Mouse (Mus musculus) embryo, embryonic 11 days (tissue): ENCODE data around the gene Unc80.

Source experiments
- DNase-seq: peaks from one replicate; pipeline ENCODE4 v3.0.0-alpha.2; 2015

The Unc80 gene

DNA sequence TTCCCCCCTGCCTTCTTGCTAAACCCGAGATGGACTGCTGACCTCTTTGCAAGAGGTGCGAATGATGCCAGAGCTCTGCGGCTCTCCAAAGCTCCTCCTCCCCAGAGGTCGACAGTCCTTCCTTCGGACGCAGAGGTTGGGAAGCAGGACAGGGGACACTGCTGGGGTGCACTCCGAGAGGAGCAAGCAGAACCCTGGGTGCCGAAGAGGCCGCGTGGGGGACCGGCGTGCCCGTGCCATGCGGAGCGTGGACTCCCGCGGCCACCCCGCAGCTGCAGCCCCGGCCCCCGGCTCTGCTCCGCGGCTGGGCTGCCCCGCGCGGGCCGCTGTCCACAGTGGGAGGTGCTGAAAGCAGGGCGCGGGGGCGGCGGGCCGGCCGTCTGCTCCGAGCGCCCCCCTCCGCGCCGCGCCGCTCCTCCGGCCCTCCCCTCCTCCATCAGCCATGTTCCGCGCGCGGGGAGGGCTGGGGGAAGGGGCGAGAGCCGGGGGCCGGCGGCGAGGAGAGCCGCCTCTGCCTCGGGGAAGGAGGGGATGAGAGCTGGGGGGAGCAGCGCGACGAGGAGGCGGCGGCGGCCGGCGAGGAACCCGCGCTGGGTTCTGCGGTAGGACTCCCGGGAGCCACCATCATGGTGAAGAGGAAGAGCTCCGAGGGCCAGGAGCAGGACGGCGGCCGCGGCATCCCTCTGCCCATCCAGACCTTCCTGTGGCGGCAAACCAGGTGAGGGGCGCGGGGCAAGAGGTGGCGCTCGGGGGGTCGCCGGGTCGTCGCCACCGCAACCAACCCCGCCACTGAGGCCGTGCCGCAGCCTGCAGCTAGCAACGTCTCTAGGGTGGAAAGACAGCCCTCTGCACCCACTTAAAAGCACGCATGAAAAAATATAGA, at the start of gene Unc80:
Unc80 (plus strand) TSS at position 547 of the 883 bp plus-strand sequence.
- DNase-seq, result peak; percentile 80

DNA sequence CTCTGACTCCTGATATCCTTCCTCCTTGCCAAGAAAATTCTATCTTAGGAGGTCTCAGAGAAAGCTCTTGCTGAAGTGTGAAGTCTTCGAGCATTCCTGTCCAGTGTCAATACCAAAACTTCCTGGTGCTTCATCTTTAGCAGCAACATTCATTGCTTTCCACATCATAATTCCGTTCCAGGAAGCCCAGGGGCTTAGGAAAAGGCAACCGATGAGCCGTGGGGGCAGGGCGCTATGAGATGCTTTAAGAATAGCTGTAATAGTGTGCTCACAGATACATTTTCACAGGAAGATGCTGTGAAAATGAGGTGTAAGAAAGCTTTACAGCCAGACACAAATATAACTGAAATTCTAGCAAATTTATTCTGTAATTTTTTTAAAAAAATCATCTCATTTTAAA, 42.1 kb upstream of the Unc80 start:
- no peak for DNase-seq

DNA sequence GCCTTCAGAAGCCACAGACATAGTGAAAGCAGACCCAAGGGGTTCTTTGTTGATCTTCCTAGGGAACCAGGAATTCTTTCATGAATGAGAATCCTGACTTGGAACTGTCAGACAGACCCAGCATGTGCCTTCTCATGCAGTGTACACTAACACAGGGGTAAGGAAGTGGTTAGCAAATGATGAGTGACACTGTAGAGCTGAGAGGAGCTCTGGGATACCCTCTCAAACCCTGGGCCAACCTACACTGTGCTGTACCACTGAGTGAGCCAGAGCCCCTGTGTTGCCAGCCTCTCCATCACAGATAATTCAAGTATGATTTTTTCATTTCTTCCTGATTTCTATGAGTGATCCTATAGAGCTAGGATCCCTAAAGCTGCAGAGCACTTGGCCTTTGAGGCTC, 37.2 kb upstream of the Unc80 start:
- DNase-seq, result no peak

DNA sequence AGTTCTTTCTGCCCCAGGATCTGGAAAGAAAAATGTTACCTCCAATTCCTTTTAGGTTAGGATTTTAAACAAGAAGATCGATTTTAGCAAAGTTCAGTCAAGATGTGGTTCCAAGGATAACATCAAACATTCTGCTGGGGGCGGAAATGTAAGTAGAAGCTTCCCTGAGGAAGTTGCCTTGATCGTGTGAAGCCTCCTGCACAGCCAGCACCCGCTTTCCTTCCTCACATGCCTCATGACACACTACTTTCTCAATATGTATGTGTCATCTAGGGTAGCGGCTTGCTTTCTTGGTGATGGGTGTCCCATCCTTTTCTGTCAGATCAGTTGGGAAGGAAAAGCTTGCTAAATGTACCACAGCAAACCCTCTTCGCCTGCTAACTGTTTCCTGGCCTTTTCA, 36.7 kb upstream of the Unc80 start:
- DNase-seq, result no peak

DNA sequence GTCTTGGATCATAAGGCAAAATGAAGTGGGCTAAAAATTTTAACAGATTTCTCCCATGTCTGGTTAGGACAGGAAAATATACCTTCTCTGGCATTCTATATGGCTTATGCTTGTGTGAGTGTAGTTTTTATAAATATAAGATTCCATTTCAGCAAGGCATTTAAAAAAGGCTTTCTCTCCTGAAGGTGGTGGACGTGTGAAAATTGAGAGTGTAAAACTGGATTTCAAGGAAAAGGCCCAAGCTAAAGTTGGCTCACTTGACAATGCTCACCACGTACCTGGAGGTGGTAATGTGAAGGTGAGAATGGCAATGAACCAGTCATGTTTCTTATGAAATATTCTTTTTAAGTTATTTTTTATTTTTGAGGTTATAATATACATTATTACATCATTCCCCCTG, 30.1 kb upstream of the Unc80 start:
- no peak for DNase-seq

DNA sequence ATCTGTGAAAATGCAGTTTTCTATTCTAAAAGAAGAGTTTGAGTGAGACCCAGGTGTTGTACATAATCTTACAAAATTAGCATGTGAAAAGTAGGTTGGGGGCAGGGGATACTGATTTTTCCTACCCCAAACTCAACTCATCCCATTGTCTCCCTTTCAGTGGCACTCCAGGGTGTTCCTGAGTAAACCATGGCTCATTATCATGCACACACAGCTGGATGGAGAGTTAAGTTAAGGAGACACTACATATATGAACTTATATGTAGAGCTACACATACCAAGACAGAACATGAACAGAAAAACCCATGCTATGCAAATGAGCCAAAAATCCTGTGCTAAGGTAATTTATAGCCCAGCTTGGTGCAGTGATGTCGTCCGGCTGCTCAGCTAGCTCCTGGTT, 25.2 kb upstream of the Unc80 start:
- no peak for DNase-seq

DNA sequence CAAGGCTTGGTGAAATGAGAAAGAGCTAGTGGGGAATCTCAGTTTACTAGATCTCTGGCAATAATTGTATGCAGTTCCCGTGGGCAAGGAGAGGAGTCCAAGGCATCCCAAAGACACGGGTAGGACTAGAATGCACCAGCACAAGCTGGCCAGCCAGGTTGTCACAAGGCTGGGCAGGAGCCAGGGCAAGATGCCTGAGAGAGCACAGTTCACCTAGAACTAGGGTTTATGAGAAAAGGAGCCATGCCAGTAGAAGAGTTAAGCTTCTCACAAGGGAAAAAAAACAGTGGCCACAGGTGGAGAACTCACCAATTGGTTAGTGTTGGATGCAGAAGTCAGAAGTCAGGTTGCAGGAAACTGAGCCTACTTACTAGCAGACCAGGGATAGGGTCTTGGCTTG, 18.7 kb upstream of the Unc80 start:
- no peak for DNase-seq

DNA sequence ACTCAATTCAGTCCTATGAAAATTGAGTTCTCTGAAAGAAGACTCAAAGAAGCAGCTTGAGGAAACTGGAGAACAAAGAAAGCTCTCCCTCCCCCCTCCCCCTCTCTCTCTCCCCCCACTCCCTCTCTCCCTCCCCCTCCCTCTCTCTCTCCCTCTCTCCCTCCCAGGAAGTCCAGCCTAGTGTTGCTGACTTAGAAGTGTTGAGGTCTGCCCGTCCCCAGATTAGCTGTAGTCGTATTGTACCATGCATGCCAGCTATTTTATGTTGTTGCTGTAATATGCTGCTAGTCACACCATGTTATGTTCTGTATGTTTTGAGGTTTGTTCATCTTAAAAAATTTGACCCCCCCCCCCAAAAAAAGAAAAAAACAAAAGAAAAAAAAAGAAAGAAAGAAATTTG, 11.6 kb upstream of the Unc80 start:
- DNase-seq, result no peak

DNA sequence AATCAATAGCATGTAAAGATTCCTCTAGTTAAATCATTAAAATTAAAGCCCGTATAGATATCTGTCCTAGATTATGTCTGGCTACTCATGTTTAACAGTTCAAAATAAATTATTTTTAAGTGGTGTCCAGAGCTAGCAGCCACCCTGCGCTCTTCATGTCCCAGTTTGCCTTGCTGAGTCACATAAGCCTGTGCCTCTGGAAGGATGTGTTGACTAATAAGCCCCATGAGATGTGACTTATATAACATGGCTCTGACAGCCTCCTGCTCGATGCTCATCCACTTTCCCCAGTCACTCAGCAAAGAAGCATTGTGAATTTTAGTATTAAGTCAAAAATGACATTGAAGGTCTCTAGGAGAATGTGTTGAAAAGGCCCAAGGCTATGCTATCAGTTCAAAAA, 10.4 kb upstream of the Unc80 start:
- DNase-seq, result no peak

DNA sequence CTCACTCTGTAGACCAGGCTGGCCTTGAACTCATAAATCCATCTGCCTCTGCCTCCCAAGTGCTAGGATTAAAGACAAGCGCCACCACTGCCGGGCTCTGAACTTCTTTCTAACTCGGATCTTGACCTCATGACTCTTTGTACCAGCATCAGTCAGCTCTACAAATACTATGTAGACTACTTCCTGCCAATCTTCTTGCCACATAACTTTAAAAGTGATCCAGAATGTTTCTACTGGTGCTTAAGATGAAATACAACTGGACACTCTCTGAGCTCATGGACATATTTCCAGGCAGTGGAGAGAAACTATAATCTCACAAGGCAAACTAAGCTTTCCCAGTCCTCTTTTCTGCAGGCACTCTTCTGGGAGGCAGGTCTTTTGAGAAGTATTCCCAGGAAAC, 8.8 kb upstream of the Unc80 start:
- no peak for DNase-seq

DNA sequence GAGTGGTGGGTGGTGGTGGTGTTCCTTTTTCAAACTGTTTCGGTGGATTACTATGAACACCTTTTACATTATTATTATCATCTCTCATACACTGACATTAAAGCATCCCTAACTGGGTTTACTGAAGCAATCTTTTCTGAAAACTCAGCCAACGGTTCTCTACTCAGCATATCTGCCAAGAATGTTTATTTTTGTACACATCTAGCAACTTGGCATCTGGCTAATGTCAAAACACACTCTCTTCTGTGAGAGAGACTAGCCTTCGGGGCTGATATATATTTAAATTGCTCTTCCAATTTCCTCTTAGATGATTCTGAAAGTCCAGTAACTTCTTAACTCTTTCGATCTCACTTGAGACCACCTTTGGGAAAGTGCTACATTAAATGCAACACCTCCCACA, 7.3 kb upstream of the Unc80 start:
- DNase-seq, result no peak

DNA sequence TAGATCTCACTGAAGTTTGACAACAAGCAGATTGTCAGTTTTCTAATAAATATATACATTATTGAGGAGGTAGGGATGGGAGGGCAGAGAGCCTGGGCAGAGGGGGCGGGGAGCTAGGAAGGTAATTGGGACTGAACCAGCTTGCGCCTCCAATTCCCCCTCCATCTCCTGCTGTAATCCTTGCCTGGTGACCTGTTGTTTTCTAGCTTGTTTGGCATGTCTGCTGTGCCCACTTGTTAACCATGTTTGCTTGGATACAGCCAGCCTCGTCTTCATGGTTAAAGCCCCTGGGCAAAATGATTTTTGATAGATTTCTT, 495 bp downstream of the Unc80 start:
- no peak for DNase-seq

DNA sequence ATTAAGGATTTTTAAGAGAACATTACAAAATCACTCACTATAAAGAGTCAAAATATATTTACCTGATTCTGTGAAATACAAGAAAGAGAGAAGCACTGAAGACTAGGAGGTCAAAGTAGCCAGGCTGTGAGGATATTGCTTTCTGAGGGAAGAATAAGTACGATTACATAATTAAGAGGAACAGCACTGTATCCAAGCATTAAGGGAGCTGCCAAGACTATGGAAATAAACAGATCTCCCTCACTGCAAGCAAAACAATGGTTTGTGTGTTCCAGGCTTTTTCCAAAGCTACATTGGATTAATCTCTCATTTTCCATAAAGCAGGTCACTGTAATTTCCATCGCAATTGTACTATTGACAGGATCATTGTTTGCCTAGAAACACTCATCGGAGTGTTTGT, 14.6 kb downstream of the Unc80 start:
- no peak for DNase-seq

DNA sequence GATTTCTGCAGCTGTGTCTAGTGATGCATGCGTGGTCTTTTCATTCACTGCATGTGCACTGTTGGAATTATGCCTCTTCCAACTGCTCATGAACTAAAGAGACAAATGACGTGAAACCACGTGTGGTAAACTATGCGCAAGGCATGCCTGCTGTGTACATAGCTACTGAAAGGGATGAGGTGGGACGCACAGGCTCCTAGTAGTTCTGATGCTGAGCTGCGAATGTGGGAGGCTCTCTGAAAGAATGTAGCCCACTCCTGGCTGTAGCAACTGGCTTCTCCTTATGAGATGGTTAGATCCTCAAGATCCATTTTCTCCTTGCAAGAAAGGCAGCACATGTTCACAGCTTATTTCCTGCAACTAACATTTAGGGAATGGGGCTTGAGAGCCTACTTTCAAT, 24.9 kb downstream of the Unc80 start:
- DNase-seq, result no peak

DNA sequence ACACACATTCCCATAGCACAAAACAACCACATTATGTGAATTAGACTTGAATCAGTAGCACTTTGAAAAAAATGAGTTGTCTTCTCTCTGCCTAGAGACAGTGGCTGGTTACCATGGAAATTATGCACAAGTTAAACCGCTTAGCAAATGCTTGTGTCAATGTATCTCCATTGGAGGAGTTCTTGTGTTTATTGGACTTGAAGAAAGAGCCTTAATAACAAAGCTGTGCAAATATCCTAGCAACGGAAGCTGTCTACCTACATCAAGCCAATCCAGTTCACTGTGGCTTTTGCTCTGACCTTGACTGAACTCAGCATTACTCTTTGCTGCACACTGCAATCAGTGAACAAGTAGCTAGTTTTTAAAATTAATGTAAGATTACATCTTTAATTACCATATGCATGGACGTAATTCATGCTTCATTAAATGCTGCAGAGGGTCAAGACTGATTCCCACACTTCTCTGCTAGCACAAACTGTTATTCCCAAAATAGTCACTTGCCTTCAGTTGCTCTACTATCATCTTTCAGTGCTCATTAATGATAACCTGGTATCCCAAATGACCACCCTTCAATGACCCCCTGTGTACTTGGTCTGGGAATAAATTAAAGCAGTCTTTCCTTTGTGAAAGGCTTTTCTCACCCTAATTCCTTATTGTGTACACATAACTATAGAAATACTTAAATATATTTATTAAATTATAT, 27.3 kb downstream of the Unc80 start:
- peak; percentile 10 for DNase-seq

DNA sequence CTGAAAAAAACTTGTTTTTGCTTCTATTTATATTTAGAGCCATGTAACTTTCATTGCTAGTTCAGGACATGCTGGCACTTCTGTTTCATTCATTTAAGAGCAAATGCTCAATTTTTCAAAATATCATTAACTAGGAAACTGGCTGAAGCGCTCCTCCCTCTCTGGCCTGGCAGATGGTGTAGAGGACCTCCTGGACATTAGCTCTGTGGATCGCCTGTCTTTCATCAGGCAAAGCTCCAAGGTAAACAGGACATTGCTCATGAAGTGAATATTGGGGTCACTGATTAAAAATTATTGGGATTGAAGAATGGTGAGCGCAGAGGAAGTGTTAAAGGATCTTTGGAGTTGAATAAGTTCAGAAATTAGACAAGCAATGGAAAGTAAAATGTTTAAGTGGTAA, 82.6 kb downstream of the Unc80 start:
- no peak for DNase-seq

DNA sequence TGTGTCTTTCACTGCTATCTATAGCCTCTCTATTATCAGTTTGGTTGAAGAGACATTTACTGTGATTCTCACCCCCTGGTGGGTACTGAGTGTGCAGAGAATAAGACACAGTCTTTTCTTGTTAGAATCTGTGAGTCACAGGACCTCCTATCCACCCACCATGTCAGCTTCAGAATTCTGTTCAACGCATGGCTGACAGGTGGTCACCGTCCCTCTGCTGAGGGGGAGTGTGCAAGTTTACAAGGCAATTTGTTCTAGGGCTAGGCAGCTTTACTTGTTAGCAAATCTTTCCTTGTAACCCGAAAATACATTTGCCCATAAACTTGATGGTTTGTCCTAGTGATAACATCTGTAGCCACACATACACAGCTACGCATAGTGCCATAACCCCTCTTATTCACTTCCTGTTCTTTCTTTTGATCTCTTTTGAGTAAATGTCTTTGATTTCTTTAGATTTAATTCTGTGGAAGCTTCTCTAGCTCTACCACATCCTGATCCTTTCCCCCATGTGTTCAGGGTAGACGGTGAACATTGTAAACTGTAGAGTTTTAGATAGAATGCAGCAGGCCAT, 84.3 kb downstream of the Unc80 start:
- no peak for DNase-seq

DNA sequence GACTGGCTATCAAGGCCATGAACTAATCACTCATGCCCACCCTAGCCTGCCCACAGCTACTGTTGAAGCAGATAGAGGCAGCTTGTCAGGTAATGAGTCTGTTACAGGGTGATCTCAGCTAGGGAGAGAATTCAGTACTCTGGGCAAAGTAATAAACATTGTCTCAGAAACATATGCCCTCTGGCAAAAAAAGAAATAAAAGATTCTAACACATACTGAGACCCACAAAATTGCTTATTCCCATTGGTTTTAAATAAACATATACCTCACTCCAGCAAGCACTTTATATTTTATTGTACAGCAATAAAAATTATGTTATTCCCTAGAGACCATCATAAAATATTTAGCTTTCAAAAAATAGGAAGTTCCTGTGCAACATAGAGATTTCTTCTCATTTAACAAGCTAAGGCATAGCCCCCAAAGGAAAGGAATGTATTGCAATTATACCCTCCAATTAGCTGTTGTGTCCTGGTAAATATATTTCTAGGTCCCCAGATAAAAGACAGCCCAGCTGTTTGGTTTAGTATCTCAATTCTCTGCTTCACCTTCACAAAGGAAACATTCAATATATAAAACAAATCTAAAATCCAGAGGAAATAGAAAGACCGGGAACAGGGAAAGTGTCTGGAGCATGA, 93.6 kb downstream of the Unc80 start:
- no peak for DNase-seq

DNA sequence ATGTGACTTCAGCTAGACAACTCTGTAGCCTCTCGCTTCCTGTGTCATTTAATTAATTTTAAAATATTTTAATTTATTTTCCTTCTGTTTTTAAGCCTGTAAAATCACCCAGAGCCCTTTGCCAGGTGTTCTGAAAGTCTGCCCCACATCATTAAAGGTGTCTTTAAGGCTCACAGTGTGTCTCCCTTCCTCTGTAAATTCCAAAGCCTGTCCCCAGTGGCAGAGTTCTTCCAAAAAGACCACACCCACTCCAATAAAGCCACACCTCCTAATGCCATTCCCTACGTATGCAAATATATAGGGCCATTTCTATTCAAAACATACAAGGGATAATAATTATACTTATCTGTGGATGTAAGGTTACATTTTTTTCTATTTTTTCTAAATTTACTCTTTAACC, 94.2 kb downstream of the Unc80 start:
- DNase-seq, result no peak

DNA sequence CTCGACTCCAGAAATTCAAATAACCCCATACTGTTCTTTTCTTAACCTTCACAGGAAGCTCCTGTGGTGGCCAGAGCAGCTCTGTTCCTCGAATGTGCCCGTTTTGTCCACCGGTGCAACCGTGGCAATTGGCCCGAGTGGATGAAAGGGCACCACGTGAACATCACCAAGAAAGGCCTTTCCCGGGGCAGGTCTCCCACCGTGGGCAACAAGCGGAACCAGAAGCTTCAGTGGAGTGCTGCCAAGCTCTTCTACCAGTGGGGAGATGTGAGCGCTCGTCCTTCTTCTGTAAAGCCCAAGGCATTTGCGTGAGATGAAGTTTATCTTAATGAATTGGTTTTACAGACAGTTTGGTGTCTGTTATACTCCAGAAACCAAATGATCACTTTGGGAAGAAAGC, 101.6 kb downstream of the Unc80 start:
- DNase-seq, result no peak

DNA sequence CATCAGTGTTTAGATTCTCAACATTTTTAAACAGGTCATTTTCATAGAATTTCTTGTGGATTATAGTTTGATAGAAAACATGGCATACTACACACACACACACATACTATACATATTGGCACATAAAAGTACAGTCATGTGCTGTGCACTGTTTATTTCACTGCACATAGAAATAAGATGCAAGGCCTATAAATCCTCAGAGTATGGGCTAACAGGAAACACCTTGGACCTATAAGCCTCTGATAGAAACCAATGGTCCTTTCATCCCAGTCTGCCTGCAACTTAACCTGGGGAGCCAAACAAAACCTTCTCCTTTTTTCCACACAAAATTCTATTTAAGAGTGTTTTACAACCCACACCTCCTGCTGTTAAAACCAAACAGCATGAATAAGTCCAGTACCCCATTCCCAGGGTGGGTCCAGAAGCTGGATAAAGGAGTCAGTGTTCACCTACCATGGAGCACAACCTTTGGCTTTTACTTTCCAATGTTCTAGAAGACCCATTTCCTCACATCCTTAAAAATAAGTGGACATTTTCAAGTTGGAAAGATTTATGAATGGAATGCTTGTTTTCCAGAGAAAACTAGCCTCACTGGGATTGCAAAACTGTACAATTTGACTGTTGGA, 129.1 kb downstream of the Unc80 start:
- no peak for DNase-seq

DNA sequence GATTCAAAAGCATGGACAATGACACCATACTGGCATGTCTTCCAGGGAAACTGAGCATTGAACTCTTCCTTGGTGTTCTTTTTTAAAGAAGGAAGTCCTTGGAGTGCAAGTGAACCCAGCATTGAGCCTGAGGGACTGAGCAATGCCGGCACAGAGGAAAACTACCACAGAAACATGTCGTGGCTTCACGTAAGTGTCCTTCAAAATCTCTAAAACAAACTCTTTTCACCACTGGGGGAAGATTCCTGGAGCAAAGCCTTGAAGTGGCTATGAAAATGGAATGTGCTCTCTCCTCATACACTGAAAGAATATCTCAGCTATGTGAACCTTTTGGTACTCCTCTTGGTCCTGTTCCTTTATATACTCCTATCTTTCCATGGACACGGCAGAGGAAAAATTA, 140.1 kb downstream of the Unc80 start:
- DNase-seq, result no peak

DNA sequence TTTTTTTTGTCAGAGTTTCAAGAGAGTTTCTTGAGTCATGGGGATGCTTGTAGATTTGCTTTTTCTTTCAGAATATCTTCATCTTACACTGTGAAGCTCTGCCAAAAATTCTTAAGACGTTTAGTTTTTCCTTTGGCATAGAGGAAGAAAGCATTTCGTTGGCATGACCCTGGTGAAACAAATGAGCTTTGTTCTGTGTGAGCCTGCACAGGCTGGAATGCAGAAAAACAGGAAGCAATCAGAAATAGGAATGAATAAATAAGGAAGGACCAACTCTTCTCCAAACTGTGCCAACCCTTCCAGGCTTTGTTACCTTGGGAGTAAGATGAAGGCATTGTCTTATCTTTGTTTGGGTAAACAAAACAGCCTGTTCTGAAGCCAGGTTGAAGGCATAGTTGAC, 149.0 kb downstream of the Unc80 start:
- no peak for DNase-seq
